Mouse (Mus musculus): ENCODE measurements around the gene Crlf1.

The Crlf1 gene

GRCm38 (mm10) chr8:70469295-70469916 lies 23.6 kb upstream of the Crlf1 start:
- DNase-seq, result no peak

GRCm38 (mm10) chr8:70469938-70470337 lies 23.0 kb upstream of the Crlf1 start:
- DNase-seq, result no peak

GRCm38 (mm10) chr8:70471856-70472255 lies 21.1 kb upstream of the Crlf1 start:
- peak; percentile 65 to 66 for DNase-seq

GRCm38 (mm10) chr8:70476333-70477268 lies 16.4 kb upstream of the Crlf1 start, which contains the start of gene Klhl26:
Gene Klhl26 (minus strand): TSS chr8:70476968.
- DNase-seq, result peak; percentile 97 to 98

- DNase-seq, result peak in 1 of 2 experiments; percentile 46
Observed at GRCm38 (mm10) chr8:70477269-70477982, 15.5 kb upstream of the Crlf1 start.

GRCm38 (mm10) chr8:70481908-70482307 lies 11.1 kb upstream of the Crlf1 start:
- DNase-seq, result no peak

- DNase-seq, result no peak
Observed at GRCm38 (mm10) chr8:70482943-70483342, 10.0 kb upstream of the Crlf1 start.

- DNase-seq, result peak; percentile 72 to 77
Observed at GRCm38 (mm10) chr8:70486191-70486681, 6.7 kb upstream of the Crlf1 start.

- peak; percentile 77 to 83 for DNase-seq
Observed at GRCm38 (mm10) chr8:70486941-70487520, 5.9 kb upstream of the Crlf1 start, which contains the start of gene Tmem59l. Gene Tmem59l (minus strand): TSS chr8:70487358.

- DNase-seq, result peak in 1 of 2 experiments; percentile 67
Observed at GRCm38 (mm10) chr8:70487993-70488796, 4.8 kb upstream of the Crlf1 start.

- DNase-seq, result no peak
Observed at GRCm38 (mm10) chr8:70488931-70489470, 4.0 kb upstream of the Crlf1 start.

- no peak for DNase-seq
Observed at GRCm38 (mm10) chr8:70489576-70489975, 3.4 kb upstream of the Crlf1 start.

GRCm38 (mm10) chr8:70490061-70490879 lies 2.7 kb upstream of the Crlf1 start:
- no peak for DNase-seq

- DNase-seq, result no peak
Observed at GRCm38 (mm10) chr8:70490880-70491495, 2.0 kb upstream of the Crlf1 start.

GRCm38 (mm10) chr8:70493692-70494415 lies 896 bp downstream of the Crlf1 start:
- peak in 1 of 2 experiments; percentile 25 for DNase-seq

GRCm38 (mm10) chr8:70494416-70494945 lies 1.5 kb downstream of the Crlf1 start:
- no peak for DNase-seq

GRCm38 (mm10) chr8:70495001-70495770 lies 2.2 kb downstream of the Crlf1 start:
- no peak for DNase-seq

- DNase-seq, result no peak
Observed at GRCm38 (mm10) chr8:70495771-70496062, 2.8 kb downstream of the Crlf1 start.
